Mouse (Mus musculus): ENCODE results near the gene Car5a.

Gene Car5a

DNA sequence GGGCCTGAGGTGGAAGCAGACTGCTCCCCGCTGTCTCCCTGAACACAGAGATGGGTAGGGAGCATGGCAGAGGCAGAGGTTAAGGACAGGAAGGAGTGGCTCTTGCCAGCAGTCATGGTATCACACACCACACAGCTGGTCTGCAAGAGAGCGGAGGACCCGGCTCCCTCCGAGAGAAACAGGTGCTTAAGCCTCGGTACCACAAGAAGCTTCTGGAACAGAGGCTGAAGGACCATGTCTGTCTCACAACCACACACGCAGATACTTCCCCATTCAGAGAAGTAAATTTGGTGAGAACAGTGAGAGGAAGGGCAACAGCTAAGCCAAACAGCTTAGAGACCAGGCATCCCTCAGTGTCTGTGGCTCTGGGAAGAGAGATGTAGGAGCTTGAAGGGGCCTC lies 33.3 kb downstream of the Car5a start:
- in situ Hi-C loops (cut with MboI; ENCODE audit: unreplicated experiment in 2 of 2) = loop anchor here in 1 of 2 experiments (5.0 kb wide), 2 partner anchors 59 to 219 kb away; no protein-coding TSS in a partner anchor

DNA sequence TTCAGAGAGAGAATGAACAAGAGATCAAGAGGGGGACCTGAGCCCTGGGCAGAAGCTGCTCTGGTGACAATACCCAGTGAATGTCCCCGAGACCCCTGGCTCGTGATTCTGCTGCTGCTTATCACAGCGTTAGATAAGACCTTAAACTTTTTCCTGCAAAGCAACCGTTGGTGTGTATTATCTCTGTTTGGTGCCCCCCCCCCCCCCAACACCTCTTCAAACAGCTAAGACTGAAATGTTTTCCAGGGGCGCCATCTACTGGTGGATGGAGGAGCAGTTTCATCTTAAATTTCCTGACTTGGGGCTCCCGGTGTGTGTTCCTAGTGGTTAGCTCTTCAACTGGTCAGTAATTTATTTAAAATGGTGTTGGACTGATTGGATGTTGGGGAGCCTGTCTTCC lies 35.0 kb downstream of the Car5a start:
- in situ Hi-C loops (cut with MboI; ENCODE audit: unreplicated experiment in 2 of 2) = loop anchor here in 1 of 2 experiments (5.0 kb wide), 2 partner anchors 57 to 217 kb away; no protein-coding TSS in a partner anchor

DNA sequence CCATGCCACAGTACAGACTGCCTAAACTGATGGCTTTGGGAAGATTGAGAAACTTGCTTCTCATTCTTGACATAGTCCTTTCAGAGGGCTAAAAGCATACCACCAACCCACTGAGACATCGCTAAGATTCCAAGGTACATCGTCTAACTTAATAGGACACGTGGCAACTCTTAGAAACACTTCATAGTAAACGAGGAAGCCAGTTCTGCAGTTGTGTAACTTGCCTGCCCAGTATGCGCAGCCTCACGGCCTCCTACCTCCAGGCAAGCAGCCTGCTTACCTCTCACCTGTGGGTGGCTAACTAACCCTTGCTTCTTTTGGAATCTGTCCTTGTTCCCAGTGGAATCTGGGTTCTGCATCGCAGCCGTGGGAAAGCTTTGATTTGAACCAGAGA lies 35.6 kb downstream of the Car5a start:
- in situ Hi-C loops (cut with MboI; ENCODE audit: unreplicated experiment in 2 of 2) = no loop called here

GRCm38 (mm10) chr8:121908378-121909147 lies 36.1 kb downstream of the Car5a start:
- in situ Hi-C loops (cut with MboI; ENCODE audit: unreplicated experiment in 2 of 2) = no loop called here

GRCm38 (mm10) chr8:121907587-121908248 lies 37.0 kb downstream of the Car5a start, which contains the start of gene Slc7a5:
TSS of gene Slc7a5 (minus strand) at chr8:121907694.
- in situ Hi-C loops (cut with MboI; ENCODE audit: unreplicated experiment in 2 of 2) = no loop called here

DNA sequence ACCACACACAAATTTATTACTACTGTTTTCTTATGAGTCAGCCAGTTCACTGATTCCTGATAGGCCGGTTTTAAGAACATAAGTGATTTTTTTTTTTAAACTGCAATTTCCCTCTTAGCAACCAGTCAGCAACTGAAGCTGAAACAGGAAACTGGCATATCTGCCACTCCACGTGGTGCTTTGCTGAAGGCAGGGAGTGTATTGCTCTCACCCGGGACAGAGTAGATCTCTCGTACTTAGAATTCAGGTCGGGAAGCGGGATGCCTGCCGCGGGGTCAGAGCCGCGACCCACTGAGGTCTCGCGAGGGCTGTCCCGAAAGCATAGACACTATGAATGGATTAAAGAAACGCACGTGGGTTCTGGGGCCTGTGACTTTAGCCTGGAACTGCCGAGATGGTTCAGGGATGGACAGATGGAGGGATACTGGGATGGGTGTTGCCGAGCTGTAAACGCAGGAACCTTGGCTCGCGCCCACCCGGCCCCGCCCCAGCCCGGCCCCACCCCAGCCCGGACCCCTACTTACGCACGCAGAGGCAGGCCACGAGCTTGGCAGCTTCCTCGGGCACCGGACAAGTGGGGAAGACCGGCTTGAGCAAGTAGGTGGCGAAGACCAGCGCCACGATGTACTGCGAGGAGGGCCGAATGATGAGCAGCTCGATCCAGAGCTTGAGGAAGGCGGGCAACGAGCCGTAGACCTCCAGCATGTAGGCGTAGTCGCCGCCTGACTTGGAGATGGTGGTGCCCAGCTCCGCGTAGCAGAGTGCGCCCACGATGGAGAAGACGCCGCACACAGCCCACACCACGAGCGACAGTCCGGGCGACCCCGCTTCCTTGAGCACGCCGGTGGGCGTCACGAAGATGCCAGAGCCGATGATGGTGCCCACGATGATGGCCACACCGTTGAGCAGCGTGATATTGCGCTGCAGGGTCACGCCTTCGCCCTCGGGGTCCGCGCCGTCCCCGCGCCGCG lies 37.9 kb downstream of the Car5a start:
- in situ Hi-C loops (cut with MboI; ENCODE audit: unreplicated experiment in 2 of 2) = no loop called here

DNA sequence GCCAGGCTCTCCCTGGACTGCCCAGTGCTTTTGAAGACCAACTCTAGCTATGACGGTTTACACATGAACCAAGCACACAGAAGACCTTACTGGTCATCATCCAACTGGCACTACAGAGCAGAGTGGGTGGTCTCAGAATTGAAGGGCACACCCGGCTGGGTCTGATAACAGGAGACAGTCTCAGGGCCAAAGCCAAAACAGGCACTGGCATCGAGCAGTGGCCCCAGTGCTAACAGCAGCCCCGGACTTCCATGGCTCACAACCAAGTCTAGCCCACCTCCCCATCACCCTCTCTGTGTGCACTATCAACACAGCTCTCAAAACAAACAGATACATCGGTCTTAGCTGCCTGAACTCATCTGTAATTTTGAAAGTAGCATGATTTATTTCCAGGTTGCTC lies 38.8 kb downstream of the Car5a start:
- in situ Hi-C loops (cut with MboI; ENCODE audit: unreplicated experiment in 2 of 2) = no loop called here

DNA sequence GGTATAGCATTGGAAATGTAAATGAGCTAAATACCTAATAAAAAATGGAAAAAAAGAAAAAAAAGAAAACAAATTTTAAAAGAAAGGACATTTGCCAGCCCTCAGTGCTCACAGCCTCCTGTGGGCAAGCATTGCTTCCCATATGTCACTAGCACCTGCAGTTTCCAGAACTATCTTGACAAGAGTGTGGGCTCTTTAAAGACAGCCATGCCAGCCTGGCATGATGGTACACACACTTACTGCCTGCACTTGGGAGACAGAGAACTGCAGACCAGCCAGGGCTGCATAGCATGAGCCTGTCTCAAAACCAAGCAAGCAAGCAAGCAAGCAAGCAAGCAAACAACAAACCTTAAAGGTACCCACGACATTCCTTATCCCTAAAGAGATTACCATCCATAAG lies 39.3 kb downstream of the Car5a start:
- in situ Hi-C loops (cut with MboI; ENCODE audit: unreplicated experiment in 2 of 2) = no loop called here

DNA sequence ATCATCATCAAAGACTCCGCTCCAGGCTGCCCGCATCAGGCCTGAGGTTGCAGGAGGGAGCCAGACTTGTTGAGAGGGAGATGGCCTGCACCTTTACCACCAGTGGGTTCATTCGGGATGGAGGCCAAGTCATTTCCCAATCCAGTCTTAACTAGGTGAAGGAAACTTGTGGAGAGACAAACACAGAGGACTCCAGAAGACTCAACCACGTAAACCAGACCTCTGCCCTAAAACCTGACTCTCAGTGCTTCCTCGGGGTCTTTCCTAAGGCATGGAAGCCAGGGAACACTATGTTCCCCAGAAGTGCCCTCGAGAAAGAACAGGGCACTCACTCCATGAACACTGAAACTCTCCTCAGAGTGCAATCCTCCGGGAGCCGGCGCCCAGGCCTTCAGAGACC lies 39.7 kb downstream of the Car5a start:
- in situ Hi-C loops (cut with MboI; ENCODE audit: unreplicated experiment in 2 of 2) = loop anchor here in 1 of 2 experiments (5.0 kb wide), 1 partner anchor 53 kb away; no protein-coding TSS in a partner anchor

DNA sequence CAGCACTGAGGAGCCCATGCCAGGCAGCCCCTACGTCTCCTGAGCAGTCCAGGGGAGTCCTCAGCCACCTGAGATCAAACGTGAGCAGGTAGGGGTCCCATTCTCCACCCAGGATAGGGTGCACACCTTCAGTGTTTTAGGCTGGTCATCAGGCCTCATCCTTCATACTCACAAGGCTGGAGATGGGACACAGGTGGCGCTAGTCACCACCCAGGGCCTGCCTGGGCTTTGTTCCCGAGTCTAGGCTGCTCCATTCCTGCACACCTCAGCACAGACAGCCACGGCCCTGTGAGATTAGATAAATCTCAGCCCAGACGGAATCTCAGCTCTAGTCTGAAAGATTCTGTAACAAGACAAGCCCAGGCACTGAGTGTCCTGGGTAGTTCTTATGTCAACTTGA lies 40.7 kb downstream of the Car5a start:
- in situ Hi-C loops (cut with MboI; ENCODE audit: unreplicated experiment in 2 of 2) = loop anchor here in 1 of 2 experiments (5.0 kb wide), 1 partner anchor 52 kb away; no protein-coding TSS in a partner anchor

DNA sequence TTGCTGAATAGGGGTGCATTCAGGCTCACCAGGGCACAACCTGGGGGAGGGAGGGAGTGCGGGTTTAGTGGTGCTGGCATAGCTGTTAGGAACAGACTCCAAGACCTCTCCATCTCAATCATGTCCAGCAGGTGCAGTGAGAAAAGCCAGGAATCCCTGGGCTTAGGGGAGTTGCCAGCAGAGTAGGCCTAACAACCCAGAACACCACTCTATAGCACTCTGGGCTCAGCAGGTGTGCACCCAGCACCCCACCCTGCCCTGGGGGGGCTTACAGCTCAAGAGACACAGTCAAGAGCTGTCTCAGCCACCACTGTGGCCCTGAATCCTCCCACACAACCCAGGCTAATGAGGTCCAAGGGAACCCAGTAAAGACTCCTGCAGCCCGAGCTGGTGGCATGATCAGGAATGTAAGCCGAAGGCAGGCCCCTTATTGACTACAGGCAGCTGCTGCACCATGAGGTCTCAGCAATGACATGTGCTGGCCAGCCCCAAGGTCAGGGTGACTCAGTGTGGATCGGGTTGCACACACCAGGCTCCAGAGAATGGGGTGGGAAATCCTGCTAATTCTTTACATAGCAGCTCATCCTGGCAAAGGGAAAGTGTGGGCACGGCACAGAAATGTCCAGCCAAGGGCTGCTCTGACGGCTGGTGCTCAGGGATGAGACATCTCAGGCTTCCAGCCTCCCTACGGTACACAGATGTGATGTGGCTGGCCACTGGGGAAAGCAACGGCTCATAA lies 43.0 kb downstream of the Car5a start:
- in situ Hi-C loops (cut with MboI; ENCODE audit: unreplicated experiment in 2 of 2) = loop anchor here in 1 of 2 experiments (5.0 kb wide), 1 partner anchor 49 kb away; no protein-coding TSS in a partner anchor

- in situ Hi-C loops (cut with MboI; ENCODE audit: unreplicated experiment in 2 of 2) = loop anchor here in 1 of 2 experiments (5.0 kb wide), 1 partner anchor 47 kb away; no protein-coding TSS in a partner anchor
These were observed 45.3 kb downstream of the Car5a start for GRCm38 (mm10) chr8:121899180-121900044.

DNA sequence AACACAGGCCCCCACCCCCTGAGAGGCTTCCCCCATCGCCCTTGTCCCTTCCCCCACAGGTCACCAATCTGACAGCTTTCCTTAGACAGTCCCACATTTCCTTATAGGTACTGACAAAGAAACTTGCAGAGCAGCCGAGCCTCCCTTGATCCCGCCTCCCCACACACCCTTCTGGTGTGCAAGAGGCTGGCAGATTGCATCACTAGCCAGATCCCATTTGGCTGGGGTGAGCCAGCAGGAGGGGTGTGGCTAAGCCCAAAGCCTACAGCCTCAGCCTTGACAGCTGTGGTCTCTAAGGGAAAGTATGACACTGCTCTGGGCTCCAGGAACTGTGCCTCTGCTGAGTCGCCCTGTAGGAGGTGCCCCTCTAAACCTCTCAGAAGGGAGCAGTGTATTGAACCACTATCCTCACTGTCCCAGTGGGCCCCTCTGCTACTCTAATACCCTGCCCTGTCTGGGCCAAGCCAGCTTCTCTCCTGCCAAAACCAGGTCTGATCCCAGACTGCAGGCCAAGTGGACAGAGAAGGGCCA lies 46.2 kb downstream of the Car5a start:
- in situ Hi-C loops (cut with MboI; ENCODE audit: unreplicated experiment in 2 of 2) = no loop called here

GRCm38 (mm10) chr8:121897871-121898381 lies 46.8 kb downstream of the Car5a start:
- in situ Hi-C loops (cut with MboI; ENCODE audit: unreplicated experiment in 2 of 2) = no loop called here

- in situ Hi-C loops (cut with MboI; ENCODE audit: unreplicated experiment in 2 of 2) = no loop called here
These were observed 47.5 kb downstream of the Car5a start for GRCm38 (mm10) chr8:121897205-121897604.

- in situ Hi-C loops (cut with MboI; ENCODE audit: unreplicated experiment in 2 of 2) = no loop called here
These were observed 48.1 kb downstream of the Car5a start for GRCm38 (mm10) chr8:121896476-121897145.

- in situ Hi-C loops (cut with MboI; ENCODE audit: unreplicated experiment in 2 of 2) = no loop called here
These were observed 48.8 kb downstream of the Car5a start for GRCm38 (mm10) chr8:121895910-121896309.

DNA sequence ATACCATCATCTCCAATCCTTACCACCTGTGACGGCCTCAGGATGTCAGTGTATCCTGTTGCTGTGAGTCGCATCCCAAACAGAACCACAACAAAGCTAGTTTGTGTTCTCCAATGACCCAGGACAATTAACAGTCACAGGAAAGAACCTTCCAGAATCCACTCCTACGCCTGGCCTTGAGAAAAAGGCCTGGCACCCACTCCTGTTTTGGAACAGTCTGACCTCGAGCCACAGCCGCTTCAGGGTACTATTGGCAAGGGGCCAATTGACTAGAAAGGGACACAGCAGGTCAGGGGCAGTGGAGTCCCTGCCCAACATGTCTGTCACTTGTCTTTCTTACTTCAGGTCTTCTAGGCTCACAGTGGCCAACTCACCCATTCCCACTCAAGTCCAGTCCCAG lies 51.8 kb downstream of the Car5a start:
- in situ Hi-C loops (cut with MboI; ENCODE audit: unreplicated experiment in 2 of 2) = no loop called here

All from v-Abl transformed pro-B cells (cell line).